Mouse (Mus musculus) MEL (cell line): ENCODE measurements around the gene Nf2. TPM values are rescaled to one million over a fixed set of nuclear protein-coding genes. Genes with fewer than 3 reads are reported as not detected.

Experiments
- DNase-seq: peaks from one replicate; pipeline ENCODE4 v3.0.0; 2011; ENCODE audit warnings: low read depth, low spot score
- H3K27ac ChIP-seq: 2 replicates; pipeline ENCODE4 v1.5.1; 2012; ENCODE audit warnings: low read depth, mild to moderate bottlenecking, control low read depth, low read length, moderate library complexity; ENCODE audit not compliant: control insufficient read depth
- H3K27me3 ChIP-seq, 2 experiments: fragments of 150-350 bp in 1 of 2; sonication (generic) in 1 of 2; 2 replicates each; pipeline ENCODE4 v1.6.1; 2012; ENCODE audit warnings: low read length in 2 of 2, mild to moderate bottlenecking in 2 of 2, improper control_type of control experiment in 1 of 2, moderate library complexity in 1 of 2; ENCODE audit not compliant: insufficient read depth in 2 of 2, control insufficient read depth in 1 of 2
- H3K36me3 ChIP-seq, 2 experiments: 2 replicates each; pipeline ENCODE4 v1.6.1; 2012 to 2014; ENCODE audit warnings: low read length in 2 of 2, improper control_type of control experiment in 1 of 2, inconsistent platforms in 1 of 2, mild to moderate bottlenecking in 1 of 2; ENCODE audit not compliant: insufficient read depth in 2 of 2, control insufficient read depth in 1 of 2
- H3K4me1 ChIP-seq, 2 experiments: fragments of 150-350 bp in 1 of 2; sonication (generic) in 1 of 2; 2 replicates each; pipeline ENCODE4 v1.6.1; 2012; ENCODE audit warnings: low read length in 2 of 2, improper control_type of control experiment in 1 of 2, mild to moderate bottlenecking in 1 of 2; ENCODE audit not compliant: insufficient read depth in 2 of 2, control insufficient read depth in 1 of 2
- H3K4me3 ChIP-seq, 2 experiments: fragments of 150-350 bp in 1 of 2; sonication (generic) in 1 of 2; 2 replicates each; pipeline ENCODE4 v1.5.1; 2012; ENCODE audit warnings: low read depth in 2 of 2, low read length in 2 of 2, mild to moderate bottlenecking in 2 of 2, moderate library complexity in 2 of 2, control low read depth in 1 of 2, improper control_type of control experiment in 1 of 2; ENCODE audit not compliant: control insufficient read depth in 1 of 2, insufficient read depth in 1 of 2
- H3K79me2 ChIP-seq: 2 replicates; pipeline ENCODE4 v1.6.1; 2012; ENCODE audit warnings: mild to moderate bottlenecking, low read length, moderate library complexity; ENCODE audit not compliant: control insufficient read depth, poor library complexity, insufficient read depth
- H3K9ac ChIP-seq: 2 replicates; pipeline ENCODE4 v1.6.1; 2012; ENCODE audit warnings: low read depth, mild to moderate bottlenecking, control low read depth, low read length, moderate library complexity; ENCODE audit not compliant: control insufficient read depth, poor library complexity, severe bottlenecking
- H3K9me3 ChIP-seq: fragments of 150-350 bp; sonication (generic); replicated peaks from 2 replicates; pipeline ENCODE4 v1.6.1; 2012; ENCODE audit warnings: mild to moderate bottlenecking, low read length, improper control_type of control experiment, moderate library complexity; ENCODE audit not compliant: insufficient read depth
- BHLHE40 ChIP-seq: IDR thresholded peaks from 2 replicates; pipeline ENCODE4 v1.6.1; 2012; ENCODE audit warnings: low read depth, mild to moderate bottlenecking, inconsistent platforms, low read length, improper control_type of control experiment, borderline replicate concordance
- CHD1 ChIP-seq: IDR thresholded peaks from 2 replicates; pipeline ENCODE4 v1.6.1; 2012; ENCODE audit warnings: low read depth, mild to moderate bottlenecking, inconsistent platforms, low read length, improper control_type of control experiment
- CTCF ChIP-seq, 3 experiments: IDR thresholded peaks in 2 of 3; conservative IDR thresholded peaks in 1 of 3; 2 replicates each; pipeline ENCODE4 v1.5.1; 2011 to 2012; ENCODE audit warnings: low read length in 3 of 3, low read depth in 2 of 3, mild to moderate bottlenecking in 2 of 3, improper control_type of control experiment in 1 of 3, inconsistent platforms in 1 of 3, mixed read lengths in 1 of 3, moderate library complexity in 1 of 3; ENCODE audit not compliant: control insufficient read depth in 1 of 3, insufficient read depth in 1 of 3, poor library complexity in 1 of 3, severe bottlenecking in 1 of 3
- E2F4 ChIP-seq: IDR thresholded peaks from 2 replicates; pipeline ENCODE4 v1.6.1; 2011; ENCODE audit warnings: low read depth, low read length, improper control_type of control experiment, borderline replicate concordance
- ELF1 ChIP-seq: IDR thresholded peaks from 2 replicates; pipeline ENCODE4 v1.6.1; 2014; ENCODE audit warnings: low read depth, mild to moderate bottlenecking, inconsistent platforms, low read length, improper control_type of control experiment, moderate library complexity
- EP300 ChIP-seq, 2 experiments: IDR thresholded peaks; 2 replicates each; pipeline ENCODE4 v1.6.1; 2011; ENCODE audit warnings: improper control_type of control experiment in 2 of 2, low read length in 2 of 2, low read depth in 1 of 2, mild to moderate bottlenecking in 1 of 2
- GABPA ChIP-seq: IDR thresholded peaks from 2 replicates; pipeline ENCODE4 v1.6.1; 2012; ENCODE audit warnings: low read depth, mild to moderate bottlenecking, inconsistent platforms, low read length, improper control_type of control experiment, moderate library complexity
- GATA1 ChIP-seq: IDR thresholded peaks from 2 replicates; pipeline ENCODE4 v1.6.1; 2011; ENCODE audit warnings: low read depth, low read length, improper control_type of control experiment
- HCFC1 ChIP-seq: IDR thresholded peaks from 2 replicates; pipeline ENCODE4 v1.6.1; 2012; ENCODE audit warnings: low read depth, mild to moderate bottlenecking, inconsistent platforms, low read length, improper control_type of control experiment, moderate library complexity
- JUND ChIP-seq: IDR thresholded peaks from 2 replicates; pipeline ENCODE4 v1.6.1; 2011; ENCODE audit warnings: low read depth, mild to moderate bottlenecking, improper control_type of control experiment, low read length
- MAFK ChIP-seq: IDR thresholded peaks from 2 replicates; pipeline ENCODE4 v1.6.1; 2011; ENCODE audit warnings: low read depth, mild to moderate bottlenecking, low read length, improper control_type of control experiment, borderline replicate concordance
- MAZ ChIP-seq: IDR thresholded peaks from 2 replicates; pipeline ENCODE4 v1.6.1; 2012; ENCODE audit warnings: low read depth, mild to moderate bottlenecking, inconsistent platforms, low read length, improper control_type of control experiment
- MEF2A ChIP-seq: IDR thresholded peaks from 2 replicates; pipeline ENCODE4 v1.6.1; 2014; ENCODE audit warnings: low read depth, mild to moderate bottlenecking, inconsistent platforms, low read length, improper control_type of control experiment; ENCODE audit not compliant: poor library complexity, insufficient replicate concordance, severe bottlenecking; ENCODE audit errors: extremely low read depth
- MYB ChIP-seq: IDR thresholded peaks from 2 replicates; pipeline ENCODE4 v1.6.1; 2011; ENCODE audit warnings: mild to moderate bottlenecking, low read depth, low read length, improper control_type of control experiment
- MYC ChIP-seq: IDR thresholded peaks from 2 replicates; pipeline ENCODE4 v1.6.1; 2011; ENCODE audit warnings: low read depth, mild to moderate bottlenecking, low read length, improper control_type of control experiment, moderate library complexity
- NELFE ChIP-seq: IDR thresholded peaks from 2 replicates; pipeline ENCODE4 v1.6.1; 2011; ENCODE audit warnings: low read depth, low read length, improper control_type of control experiment
- NRF1 ChIP-seq: IDR thresholded peaks from 2 replicates; pipeline ENCODE4 v1.6.1; 2014; ENCODE audit warnings: low read depth, mild to moderate bottlenecking, inconsistent platforms, low read length, improper control_type of control experiment, moderate library complexity; ENCODE audit not compliant: poor library complexity, insufficient read depth, severe bottlenecking
- POLR2AphosphoS5 ChIP-seq: IDR thresholded peaks from 2 replicates; pipeline ENCODE4 v1.6.1; 2012; ENCODE audit warnings: low read depth, borderline replicate concordance, mild to moderate bottlenecking, inconsistent platforms, low read length, moderate library complexity, mixed read lengths
- RCOR1 ChIP-seq: IDR thresholded peaks from 2 replicates; pipeline ENCODE4 v1.6.1; 2012; ENCODE audit warnings: low read depth, mild to moderate bottlenecking, inconsistent platforms, low read length, improper control_type of control experiment
- SMC3 ChIP-seq: IDR thresholded peaks from 2 replicates; pipeline ENCODE4 v1.6.1; 2011; ENCODE audit warnings: low read depth, low read length, improper control_type of control experiment
- TAL1 ChIP-seq: IDR thresholded peaks from 2 replicates; pipeline ENCODE4 v1.6.1; 2012; ENCODE audit warnings: mild to moderate bottlenecking, inconsistent platforms, low read length, moderate library complexity, mixed read lengths
- UBTF ChIP-seq: IDR thresholded peaks from 2 replicates; pipeline ENCODE4 v1.6.1; 2012; ENCODE audit warnings: low read depth, mild to moderate bottlenecking, inconsistent platforms, low read length, improper control_type of control experiment, moderate library complexity, borderline replicate concordance; ENCODE audit not compliant: insufficient read depth
- ZMIZ1 ChIP-seq: IDR thresholded peaks from 2 replicates; pipeline ENCODE4 v1.6.1; 2012; ENCODE audit warnings: low read depth, mild to moderate bottlenecking, inconsistent platforms, low read length, improper control_type of control experiment, moderate library complexity
- ZNF384 ChIP-seq: IDR thresholded peaks from 2 replicates; pipeline ENCODE4 v1.6.1; 2012; ENCODE audit warnings: low read depth, mild to moderate bottlenecking, inconsistent platforms, low read length, improper control_type of control experiment
- polyA plus RNA-seq, 2 experiments: library from polyadenylated mRNA; stranded (reverse) in 1 of 2; unstranded in 1 of 2; fragments of >175 nt in 1 of 2; fragments of >200 nt in 1 of 2; gene quantifications; 2 replicates each; pipeline versions ENCODE4 v1.2.1 to v1.2.4; 2012; ENCODE audit warnings: low replicate concordance in 2 of 2, low read depth in 1 of 2; ENCODE audit not compliant: insufficient read length in 2 of 2, insufficient read depth in 1 of 2, missing spikeins in 1 of 2
- total RNA-seq: library from RNA; depleted of rRNA; stranded (reverse); fragments of 300-350 nt; gene quantifications from 2 replicates; pipeline ENCODE4 v1.2.3, GENCODE M21; 2012

The Nf2 gene
- total and polyA plus RNA-seq, 3 experiments = 73.6 to 246 (median 95.6) TPM

GRCm38 (mm10) chr11:4894848-4895816, 45.8 kb upstream of the Nf2 start, which contains the start of gene Thoc5 (continued):
- TF ChIP-seq MAFK (no peak), SMC3 (no peak), TAL1 (no peak), CTCF (IDR thresholded peaks at IDR 0.05 in 2 of 3, conservative IDR thresholded peaks at IDR 0.05 in 1 of 3; ENCODE audit: control insufficient read depth in 1 of 3, insufficient read depth in 1 of 3, low read depth in 2 of 3, low read length in 3 of 3, poor library complexity in 1 of 3, severe bottlenecking in 1 of 3) (no peak), HCFC1 (peak; percentile 94), MEF2A (no peak), POLR2AphosphoS5 (no peak), CHD1 (no peak), BHLHE40 (no peak)

GRCm38 (mm10) chr11:4886987-4887386, 37.7 kb upstream of the Nf2 start:
- TF ChIP-seq NELFE = no peak
- TF ChIP-seq RCOR1 = no peak
- TF ChIP-seq MYB = no peak
- no peak for TF ChIP-seq NRF1
- no peak for TF ChIP-seq ZMIZ1
- no peak for TF ChIP-seq CHD1
- no peak for TF ChIP-seq MEF2A
- no peak for TF ChIP-seq POLR2AphosphoS5
- no peak for TF ChIP-seq BHLHE40
- no peak for TF ChIP-seq HCFC1
- TF ChIP-seq GATA1 = no peak
- no peak for TF ChIP-seq JUND
- no peak for TF ChIP-seq MYC
- no peak for TF ChIP-seq MAZ
- TF ChIP-seq ELF1 = no peak
- TF ChIP-seq UBTF = no peak
- TF ChIP-seq E2F4 = no peak
- TF ChIP-seq GABPA = no peak
- no peak for TF ChIP-seq EP300 (IDR thresholded peaks at IDR 0.05; ENCODE audit: low read depth in 1 of 2, low read length in 2 of 2)
- no peak for TF ChIP-seq ZNF384
- no peak overlapping the region for H3K4me3 ChIP-seq

More at GRCm38 (mm10) chr11:4886987-4887386, 37.7 kb upstream of the Nf2 start:
- no peaks in the 10 kb centered on the region for H3K9me3 ChIP-seq
- H3K27ac ChIP-seq = no peak overlapping the region
- no peak overlapping the region for H3K9ac ChIP-seq
- H3K79me2 ChIP-seq = no peaks in the 10 kb centered on the region
- no peak for DNase-seq
- no peaks in the 10 kb centered on the region for H3K4me1 ChIP-seq
- H3K36me3 ChIP-seq = no peaks in the 10 kb centered on the region
- H3K27me3 ChIP-seq = no peaks in the 10 kb centered on the region
